Mouse (Mus musculus): Measurements from ENCODE around the gene Hist1h2bg. TPM values are rescaled to one million over a fixed set of nuclear protein-coding genes. Genes with fewer than 3 reads are reported as not detected.

The Hist1h2bg gene
- polyA plus RNA-seq, 1 experiment from 2014 or later = 11.4 TPM

GRCm38 (mm10) chr13:23603182-23603699 is 32.0 kb downstream of the Hist1h2bg start:
- no peak overlapping the region for H3K4me2 ChIP-seq
- no peak for ATAC-seq (ENCODE audit: low FRiP score)
- no peaks in the 10 kb centered on the region for H3K4me1 ChIP-seq
- H3K4me3 ChIP-seq (replicated peaks) = no peak overlapping the region
- H3K36me3 ChIP-seq (replicated peaks) = no peaks in the 10 kb centered on the region
- 88% methylated on average over 7 of the region's 7 CpGs for WGBS
- H3K27me3 ChIP-seq = no peaks in the 10 kb centered on the region
- no peaks in the 10 kb centered on the region for H3K9me3 ChIP-seq
- H3K27ac ChIP-seq = no peak overlapping the region
- no peak overlapping the region for H3K9ac ChIP-seq

GRCm38 (mm10) chr13:23604452-23604851 is 33.3 kb downstream of the Hist1h2bg start:
- no peaks in the 10 kb centered on the region for H3K4me1 ChIP-seq
- H3K27ac ChIP-seq = no peak overlapping the region
- H3K9ac ChIP-seq = no peak overlapping the region
- no peak for ATAC-seq (ENCODE audit: low FRiP score)
- 89% methylated on average over 3 of the region's 3 CpGs for WGBS
- no peaks in the 10 kb centered on the region for H3K36me3 ChIP-seq (replicated peaks)
- H3K9me3 ChIP-seq = no peaks in the 10 kb centered on the region
- H3K27me3 ChIP-seq = no peaks in the 10 kb centered on the region
- no peak overlapping the region for H3K4me3 ChIP-seq (replicated peaks)
- no peak overlapping the region for H3K4me2 ChIP-seq

- no peak for ATAC-seq (ENCODE audit: low FRiP score)
- Histone ChIP-seq H3K4me1 (no peaks in the 10 kb centered on the region), H3K9ac (no peak overlapping the region), H3K27ac (no peak overlapping the region), H3K27me3 (no peaks in the 10 kb centered on the region), H3K4me3 (replicated peaks) (no peak overlapping the region), H3K36me3 (replicated peaks) (no peaks in the 10 kb centered on the region), H3K4me2 (no peak overlapping the region), H3K9me3 (no peaks in the 10 kb centered on the region)
- 94% methylated on average over 3 of the region's 3 CpGs for WGBS
Observed at GRCm38 (mm10) chr13:23605052-23605451, 33.9 kb downstream of the Hist1h2bg start.

DNA sequence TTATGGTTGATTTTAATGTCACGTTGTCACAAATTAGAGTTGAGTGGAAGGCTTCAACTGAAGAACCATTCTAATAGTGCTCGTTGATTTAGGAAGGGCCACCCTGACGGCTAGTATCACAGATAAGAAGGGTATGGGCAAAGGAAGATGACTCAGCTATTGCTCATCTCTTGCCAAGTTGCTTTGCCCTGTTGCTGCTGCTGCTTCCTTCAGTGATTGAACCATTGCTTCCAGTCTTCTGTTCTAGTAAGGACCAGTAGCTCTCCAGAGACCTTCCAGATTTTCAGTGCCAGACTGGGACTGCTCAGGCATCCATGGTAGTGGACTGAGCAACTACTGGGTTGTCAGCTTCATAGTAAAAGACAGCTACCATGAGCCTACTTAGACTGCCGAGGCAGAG is 38.0 kb downstream of the Hist1h2bg start:
- 91% methylated on average over 4 of the region's 4 CpGs for WGBS
- no peaks in the 10 kb centered on the region for H3K4me1 ChIP-seq
- no peaks in the 10 kb centered on the region for H3K27me3 ChIP-seq
- ATAC-seq (ENCODE audit: low FRiP score) = no peak
- H3K9ac ChIP-seq = no peak overlapping the region
- H3K27ac ChIP-seq = no peak overlapping the region
- no peak overlapping the region for H3K4me3 ChIP-seq (replicated peaks)
- H3K36me3 ChIP-seq (replicated peaks) = no peaks in the 10 kb centered on the region
- no peaks in the 10 kb centered on the region for H3K9me3 ChIP-seq
- no peak overlapping the region for H3K4me2 ChIP-seq

GRCm38 (mm10) chr13:23609844-23610243 is 38.6 kb downstream of the Hist1h2bg start:
- no peaks in the 10 kb centered on the region for H3K36me3 ChIP-seq (replicated peaks)
- H3K9ac ChIP-seq = no peak overlapping the region
- no peaks in the 10 kb centered on the region for H3K9me3 ChIP-seq
- H3K4me2 ChIP-seq = no peak overlapping the region
- H3K27ac ChIP-seq = no peak overlapping the region
- H3K4me1 ChIP-seq = no peaks in the 10 kb centered on the region
- no peaks in the 10 kb centered on the region for H3K27me3 ChIP-seq
- no peak overlapping the region for H3K4me3 ChIP-seq (replicated peaks)
- no peak for ATAC-seq (ENCODE audit: low FRiP score)

DNA sequence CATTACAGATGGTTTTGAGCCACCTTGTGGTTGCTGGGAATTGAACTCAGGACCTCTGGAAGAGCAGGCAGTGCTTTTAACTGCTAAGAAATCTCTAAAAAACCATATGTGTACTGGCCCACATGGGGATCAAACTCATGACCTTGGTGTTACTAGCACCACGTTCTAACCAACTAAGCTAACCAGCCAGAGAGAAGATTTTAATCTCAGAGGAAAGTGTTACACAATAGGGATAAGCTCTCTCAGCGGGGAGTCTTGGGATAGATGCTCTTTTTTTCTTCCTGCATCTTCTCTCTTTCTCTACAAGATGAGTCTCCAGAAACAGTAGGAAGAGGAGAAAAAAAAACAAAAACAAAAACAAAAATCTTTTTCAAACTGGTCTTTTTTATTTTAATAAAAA is 39.2 kb downstream of the Hist1h2bg start:
- no peaks in the 10 kb centered on the region for H3K27me3 ChIP-seq
- no peak overlapping the region for H3K4me3 ChIP-seq (replicated peaks)
- no peaks in the 10 kb centered on the region for H3K36me3 ChIP-seq (replicated peaks)
- 73% methylated on average over 2 of the region's 2 CpGs for WGBS
- H3K4me2 ChIP-seq = no peak overlapping the region
- H3K27ac ChIP-seq = no peak overlapping the region
- ATAC-seq (ENCODE audit: low FRiP score) = no peak
- no peak overlapping the region for H3K9ac ChIP-seq
- no peaks in the 10 kb centered on the region for H3K4me1 ChIP-seq
- H3K9me3 ChIP-seq = no peaks in the 10 kb centered on the region

DNA sequence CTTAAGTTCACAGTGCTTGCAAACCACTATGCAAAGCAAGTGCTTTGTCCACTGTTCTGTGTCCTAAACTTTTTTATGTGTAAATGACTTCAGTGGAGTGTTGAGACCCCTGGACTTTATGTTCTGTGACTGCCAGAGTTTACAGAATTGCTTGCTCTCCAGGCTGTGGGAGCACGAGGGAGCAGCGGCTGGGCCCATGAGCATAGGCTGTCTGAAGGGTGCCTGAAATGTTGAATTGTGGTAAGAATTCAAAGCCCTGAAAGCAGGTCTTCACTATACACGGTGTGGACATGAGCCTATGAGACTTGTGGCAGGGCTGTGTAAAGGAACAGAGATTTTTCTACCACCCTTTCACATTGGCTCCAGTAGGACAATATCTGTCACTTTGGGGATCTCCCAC is 40.4 kb downstream of the Hist1h2bg start:
- WGBS = 89% methylated on average over 3 of the region's 3 CpGs
- no peak for ATAC-seq (ENCODE audit: low FRiP score)
- no peak overlapping the region for H3K4me3 ChIP-seq (replicated peaks)
- no peaks in the 10 kb centered on the region for H3K9me3 ChIP-seq
- no peaks in the 10 kb centered on the region for H3K4me1 ChIP-seq
- no peak overlapping the region for H3K4me2 ChIP-seq
- no peaks in the 10 kb centered on the region for H3K27me3 ChIP-seq
- no peak overlapping the region for H3K27ac ChIP-seq
- H3K36me3 ChIP-seq (replicated peaks) = no peaks in the 10 kb centered on the region
- no peak overlapping the region for H3K9ac ChIP-seq

DNA sequence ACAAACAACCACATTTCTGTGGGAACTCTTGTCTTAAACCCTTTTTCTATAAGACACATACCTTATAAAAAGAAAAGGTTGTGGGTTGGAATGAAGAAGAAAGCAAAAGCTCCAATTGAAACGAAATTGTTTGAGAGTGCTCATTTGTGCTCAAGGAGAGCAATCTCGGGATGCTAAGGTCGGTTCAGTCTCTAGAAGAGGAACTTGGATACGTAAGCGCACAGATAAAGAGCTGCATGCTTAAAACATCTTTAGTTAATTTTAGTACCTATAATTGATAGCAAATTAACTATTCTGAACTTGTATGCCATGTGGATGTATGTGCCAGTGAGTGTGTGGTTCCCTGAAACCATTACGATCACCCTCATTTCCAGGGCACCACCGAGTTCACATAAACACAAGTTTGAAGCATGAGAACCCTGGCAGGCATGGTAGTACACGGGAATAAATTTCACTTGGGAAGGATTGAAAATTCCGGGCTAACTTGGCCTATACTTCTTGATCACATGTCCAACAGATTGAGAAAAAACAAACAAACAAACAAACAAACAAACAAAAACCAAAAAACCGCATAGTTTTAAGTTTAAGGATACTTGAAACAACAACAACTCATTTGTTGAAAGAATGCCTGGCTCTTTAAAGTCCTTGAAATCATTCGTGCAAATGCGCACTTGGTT is 49.0 kb downstream of the Hist1h2bg start:
- peak overlapping the region; percentile 76 for H3K4me2 ChIP-seq
- WGBS = 54% methylated on average over 12 of the region's 12 CpGs
- no peaks in the 10 kb centered on the region for H3K27me3 ChIP-seq
- H3K4me1 ChIP-seq = peaks cover 17% of the 10 kb centered on the region
- peak overlapping the region; percentile 98 for H3K27ac ChIP-seq
- H3K4me3 ChIP-seq (replicated peaks) = peak overlapping the region; percentile 58
- ATAC-seq (ENCODE audit: low FRiP score) = no peak
- H3K9ac ChIP-seq = peak overlapping the region; percentile 64
- H3K36me3 ChIP-seq (replicated peaks) = no peaks in the 10 kb centered on the region
- no peaks in the 10 kb centered on the region for H3K9me3 ChIP-seq

DNA sequence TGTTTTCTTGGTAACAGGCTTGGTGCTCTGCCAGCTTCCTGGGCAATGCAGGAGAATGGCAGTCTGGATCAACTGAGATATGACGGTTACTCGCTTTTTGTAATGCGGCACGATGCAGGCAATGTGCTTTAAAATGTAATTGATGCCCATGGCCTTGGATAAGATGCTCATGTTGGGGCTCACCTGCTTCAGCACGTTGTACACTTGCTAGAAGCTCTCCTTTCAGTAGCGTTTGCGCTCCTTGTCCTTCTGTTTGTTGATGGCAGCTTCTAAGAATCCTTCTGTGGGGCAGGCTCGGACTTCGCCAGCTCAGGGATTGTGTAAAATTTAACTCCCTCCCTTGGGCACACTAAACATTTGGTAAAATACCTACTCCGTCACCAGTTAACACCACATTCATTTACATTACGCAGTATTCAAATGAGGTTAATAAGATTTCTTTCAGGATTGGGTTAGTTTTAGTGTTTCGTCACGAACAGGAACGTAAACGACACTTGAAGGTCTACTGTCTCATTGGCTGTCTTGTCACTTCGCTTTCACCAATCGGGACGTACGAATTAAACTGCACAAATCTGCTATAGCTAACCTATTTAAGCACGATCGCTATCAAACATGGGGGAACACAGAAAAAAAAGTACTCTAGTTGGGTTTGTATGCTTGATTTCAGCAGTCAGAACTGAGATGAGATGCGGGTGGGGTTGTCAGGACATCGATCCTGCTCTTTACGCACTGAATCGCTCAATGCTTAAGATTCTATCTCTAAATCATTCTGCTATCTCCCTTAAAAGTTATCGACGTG is 49.7 kb downstream of the Hist1h2bg start, which contains the start of gene Hist1h2be:
Gene Hist1h2be (minus strand): TSS at position 392 of the 799 bp plus-strand sequence.
- Histone ChIP-seq H3K36me3 (replicated peaks) (no peaks in the 10 kb centered on the region), H3K4me1 (peaks cover 17% of the 10 kb centered on the region), H3K27ac (peak within 1 kb of the TSS; percentile 98), H3K27me3 (0 out of 2 replicates have a peak, but pooled peaks cover 3% of the 10 kb centered on the region), H3K4me2 (peak within 1 kb of the TSS; percentile 76), H3K9me3 (no peaks in the 10 kb centered on the region), H3K9ac (peak within 1 kb of the TSS; percentile 92), H3K4me3 (replicated peaks) (peak within 1 kb of the TSS; percentile 58)
- 1% methylated on average over 27 of the region's 27 CpGs for WGBS
- ATAC-seq (ENCODE audit: low FRiP score) = peak; percentile 83

Small RNA genes lying within 50 kb of the gene (microRNA-seq; reads per million reads assigned to microRNA genes)
- not detected for gene Gm44297
- not detected for gene Gm44359
- not detected for gene Gm44394

Other genes starting within 250 kb of the Hist1h2bg start
- gene Zfp322a, start 202.2 kb upstream of the Hist1h2bg start, polyA plus RNA-seq (2016; fragmentation: Nextera tagmentation; extraction: Ambion mirVana) = 64.1 and 65.6 TPM in 2 replicates
- 13.0 and 13.2 TPM in 2 replicates for gene Abt1, start 147.5 kb upstream of the Hist1h2bg start, polyA plus RNA-seq (2016; fragmentation: Nextera tagmentation; extraction: Ambion mirVana)
- gene Btn1a1, start 105.5 kb upstream of the Hist1h2bg start, polyA plus RNA-seq (2016; fragmentation: Nextera tagmentation; extraction: Ambion mirVana) = 0.18 and 0.36 TPM in 2 replicates
- 0.23 and 0.36 TPM in 2 replicates for gene Btn2a2, start 82.5 kb upstream of the Hist1h2bg start, polyA plus RNA-seq (2016; fragmentation: Nextera tagmentation; extraction: Ambion mirVana)
- gene Hist1h4h, start 40.3 kb upstream of the Hist1h2bg start, polyA plus RNA-seq (2016; fragmentation: Nextera tagmentation; extraction: Ambion mirVana) = 7.2 and 8.7 TPM in 2 replicates
- 9.3 and 10.7 TPM in 2 replicates for gene Hist1h2af, start 37.5 kb upstream of the Hist1h2bg start, polyA plus RNA-seq (2016; fragmentation: Nextera tagmentation; extraction: Ambion mirVana)
- 7.2 and 8.3 TPM in 2 replicates for gene Hist1h3g, start 36.0 kb upstream of the Hist1h2bg start, polyA plus RNA-seq (2016; fragmentation: Nextera tagmentation; extraction: Ambion mirVana)
- gene Hist1h2bh, start 28.0 kb upstream of the Hist1h2bg start, polyA plus RNA-seq (2016; fragmentation: Nextera tagmentation; extraction: Ambion mirVana) = 0.87 and 0.95 TPM in 2 replicates
- 0.99 and 1.5 TPM in 2 replicates for gene Hist1h3f, start 27.3 kb upstream of the Hist1h2bg start, polyA plus RNA-seq (2016; fragmentation: Nextera tagmentation; extraction: Ambion mirVana)
- 0.74 and 1.4 TPM in 2 replicates for gene Hist1h4f, start 19.7 kb upstream of the Hist1h2bg start, polyA plus RNA-seq (2016; fragmentation: Nextera tagmentation; extraction: Ambion mirVana)
- 0.47 and 0.56 TPM in 2 replicates for gene Hist1h1d, start 18.1 kb upstream of the Hist1h2bg start, polyA plus RNA-seq (2016; fragmentation: Nextera tagmentation; extraction: Ambion mirVana)
- gene Hist1h3e, start 9.0 kb upstream of the Hist1h2bg start, polyA plus RNA-seq (2016; fragmentation: Nextera tagmentation; extraction: Ambion mirVana) = 5.7 and 7.6 TPM in 2 replicates
- gene Hist1h2ae, start 176 bp upstream of the Hist1h2bg start, polyA plus RNA-seq (2016; fragmentation: Nextera tagmentation; extraction: Ambion mirVana) = 115 and 138 TPM in 2 replicates
- 7.2 and 9.5 TPM in 2 replicates for gene Hist1h2bf, start 2.8 kb downstream of the Hist1h2bg start, polyA plus RNA-seq (2016; fragmentation: Nextera tagmentation; extraction: Ambion mirVana)
- gene Hist1h2ad, start 3.0 kb downstream of the Hist1h2bg start, polyA plus RNA-seq (2016; fragmentation: Nextera tagmentation; extraction: Ambion mirVana) = 1.3 and 3.7 TPM in 2 replicates
- gene Hist1h3d, start 4.4 kb downstream of the Hist1h2bg start, polyA plus RNA-seq (2016; fragmentation: Nextera tagmentation; extraction: Ambion mirVana) = 5.8 and 6.6 TPM in 2 replicates
- gene Hist1h4d, start 10.2 kb downstream of the Hist1h2bg start, polyA plus RNA-seq (2016; fragmentation: Nextera tagmentation; extraction: Ambion mirVana) = 137 and 142 TPM in 2 replicates
- 3.0 and 3.7 TPM in 2 replicates for gene Hist1h2be, start 49.7 kb downstream of the Hist1h2bg start, polyA plus RNA-seq (2016; fragmentation: Nextera tagmentation; extraction: Ambion mirVana)
- 26.3 and 26.6 TPM in 2 replicates for gene Hist1h1e, start 51.2 kb downstream of the Hist1h2bg start, polyA plus RNA-seq (2016; fragmentation: Nextera tagmentation; extraction: Ambion mirVana)
- 1.4 and 1.6 TPM in 2 replicates for gene Hist1h2ac, start 112.6 kb downstream of the Hist1h2bg start, polyA plus RNA-seq (2016; fragmentation: Nextera tagmentation; extraction: Ambion mirVana)
- gene Hist1h2bc, start 112.8 kb downstream of the Hist1h2bg start, polyA plus RNA-seq (2016; fragmentation: Nextera tagmentation; extraction: Ambion mirVana) = 34.6 and 36.5 TPM in 2 replicates
- gene Hist1h1t, start 124.4 kb downstream of the Hist1h2bg start, polyA plus RNA-seq (2016; fragmentation: Nextera tagmentation; extraction: Ambion mirVana) = not detected in 2 replicates
- 6.1 and 9.8 TPM in 2 replicates for gene Hist1h4c, start 127.1 kb downstream of the Hist1h2bg start, polyA plus RNA-seq (2016; fragmentation: Nextera tagmentation; extraction: Ambion mirVana)
- 2.0 and 2.5 TPM in 2 replicates for gene Hfe, start 139.5 kb downstream of the Hist1h2bg start, polyA plus RNA-seq (2016; fragmentation: Nextera tagmentation; extraction: Ambion mirVana)
- gene Hist1h1c, start 167.4 kb downstream of the Hist1h2bg start, polyA plus RNA-seq (2016; fragmentation: Nextera tagmentation; extraction: Ambion mirVana) = 15.2 and 15.9 TPM in 2 replicates
- 11.1 and 13.8 TPM in 2 replicates for gene Hist1h3c, start 174.2 kb downstream of the Hist1h2bg start, polyA plus RNA-seq (2016; fragmentation: Nextera tagmentation; extraction: Ambion mirVana)
- gene Hist1h2bb, start 175.3 kb downstream of the Hist1h2bg start, polyA plus RNA-seq (2016; fragmentation: Nextera tagmentation; extraction: Ambion mirVana) = 2.2 and 3.5 TPM in 2 replicates
- gene Hist1h2ab, start 179.7 kb downstream of the Hist1h2bg start, polyA plus RNA-seq (2016; fragmentation: Nextera tagmentation; extraction: Ambion mirVana) = 59.9 and 73.2 TPM in 2 replicates
- 14.0 and 15.8 TPM in 2 replicates for gene Hist1h3b, start 180.9 kb downstream of the Hist1h2bg start, polyA plus RNA-seq (2016; fragmentation: Nextera tagmentation; extraction: Ambion mirVana)
- gene Hist1h4b, start 185.6 kb downstream of the Hist1h2bg start, polyA plus RNA-seq (2016; fragmentation: Nextera tagmentation; extraction: Ambion mirVana) = 5.3 and 8.2 TPM in 2 replicates
- 0.88 TPM in 1 of 2 replicates, not detected in the other for gene Hist1h4a, start 189.8 kb downstream of the Hist1h2bg start, polyA plus RNA-seq (2016; fragmentation: Nextera tagmentation; extraction: Ambion mirVana)
- gene Hist1h3a, start 191.0 kb downstream of the Hist1h2bg start, polyA plus RNA-seq (2016; fragmentation: Nextera tagmentation; extraction: Ambion mirVana) = 5.1 and 5.2 TPM in 2 replicates
- 3.3 and 4.0 TPM in 2 replicates for gene Hist1h1a, start 192.3 kb downstream of the Hist1h2bg start, polyA plus RNA-seq (2016; fragmentation: Nextera tagmentation; extraction: Ambion mirVana)
- gene Trim38, start 198.5 kb downstream of the Hist1h2bg start, polyA plus RNA-seq (2016; fragmentation: Nextera tagmentation; extraction: Ambion mirVana) = 0.18 TPM in 1 of 2 replicates, not detected in the other
- not detected in 2 replicates for gene Slc17a2, start 235.6 kb downstream of the Hist1h2bg start, polyA plus RNA-seq (2016; fragmentation: Nextera tagmentation; extraction: Ambion mirVana)

Measured in forebrain, embryonic 12.5 days (tissue).